Comparison of ENCODE assay signal across 8 mouse cellular contexts in genomic region chr5:121266741-121267382, GRCm38 (mm10). TPM values are rescaled to one million over a fixed set of nuclear protein-coding genes. Genes with fewer than 3 reads are reported as not detected.
A peak's percentile ranks its signal among the peaks of the same experiment; 100 is the strongest.
DNase-seq lines count a peak whose midpoint lies in the region; ATAC-seq and TF ChIP-seq lines count a peak whose summit lies in the region.

No protein-coding gene starts in this region.

- H3K27me3 ChIP-seq in liver, embryonic 14.5 days (ENCODE audit: control insufficient read depth, insufficient read depth, low read length): no peaks in the 10 kb centered on the region

- no peak overlapping the region for H3K4me2 ChIP-seq in liver, embryonic 14.5 days (ENCODE audit: low read depth)

- DNase-seq in cerebellum, adult 11 months: peak; percentile 62
- DNase-seq in urinary bladder, postnatal 25 days (ENCODE audit: low spot score): peak; percentile 11
- DNase-seq in urinary bladder, adult 2 months (ENCODE audit: low spot score): no peak
- peak; percentile 12 for DNase-seq in embryo, embryonic 9.5 days (ENCODE audit: extremely low spot score)
- peak; percentile 32 to 67 for DNase-seq in kidney, adult 8-10 months
- DNase-seq in liver, embryonic 14.5 days (ENCODE audit: low read depth in 3 of 3, low spot score in 3 of 3): peak in 2 of 3 experiments; percentile 45 to 55
- peak; percentile 38 for DNase-seq in skeletal muscle tissue, adult 2 months (ENCODE audit: low read depth, low spot score)

- no peak overlapping the region for H3K9ac ChIP-seq in liver, embryonic 14.5 days (replicated peaks)

- ATAC-seq in cerebellum, adult (ENCODE audit: insufficient number of reproducible peaks, low FRiP score, low TSS enrichment): no peak
- peak; percentile 74 for ATAC-seq in liver, embryonic 14.5 days (ENCODE audit: insufficient read depth)

- peak; percentile 54 for TF ChIP-seq EP300 in liver, embryonic 14.5 days (IDR thresholded peaks at IDR 0.05; ENCODE audit: low read depth)

- H3K4me3 ChIP-seq in liver, embryonic 14.5 days (ENCODE audit: insufficient read depth in 1 of 2, low read depth in 2 of 2, low read length in 2 of 2): no peak overlapping the region

- H3K9me3 ChIP-seq in liver, embryonic 14.5 days (ENCODE audit: control insufficient read depth, low read length): no peaks in the 10 kb centered on the region

- H3K27ac ChIP-seq in liver, embryonic 14.5 days: peak overlapping the region; percentile 12

- WGBS in liver, embryonic 14.5 days (ENCODE audit: insufficient replicate concordance): 38% methylated on average over 7 of the region's 7 CpGs

- TF ChIP-seq CTCF in liver, embryonic 14.5 days (IDR thresholded peaks at IDR 0.05; ENCODE audit: low read depth): peak; percentile 88

- H3K4me1 ChIP-seq in liver, embryonic 14.5 days (replicated peaks; ENCODE audit: control insufficient read depth in 2 of 2, insufficient read depth in 2 of 2, low read length in 1 of 2): peaks cover 10 to 13% of the 10 kb centered on the region in 2 experiments; a peak in 3 of 4 replicates

- H3K36me3 ChIP-seq in liver, embryonic 14.5 days (replicated peaks; ENCODE audit: control insufficient read depth, insufficient read depth, low read depth): peaks cover 90% of the 10 kb centered on the region

RNA-seq across cellular contexts. Expression of gene Hectd4, which starts 46.8 kb away (rescaled TPM):
- 11.8 and 13.2 TPM in 2 replicates for polyA plus RNA-seq in urinary bladder, adult 2 months (2012; rRNA removed)
- 15.8 and 16.1 TPM in 2 replicates for polyA plus RNA-seq in liver, embryonic 14.5 days (2012; rRNA removed)
- polyA plus RNA-seq in liver, embryonic 14.5 days (2014; fragmentation: Nextera tagmentation; extraction: Ambion mirVana): 11.1 and 11.2 TPM in 2 replicates
